Mouse (Mus musculus): ENCODE measurements around the gene Rnf187. TPM values are rescaled to one million over a fixed set of nuclear protein-coding genes. Genes with fewer than 3 reads are reported as not detected.

Rnf187 gene
- polyA plus RNA-seq, 1 experiment, result 160 TPM

DNA sequence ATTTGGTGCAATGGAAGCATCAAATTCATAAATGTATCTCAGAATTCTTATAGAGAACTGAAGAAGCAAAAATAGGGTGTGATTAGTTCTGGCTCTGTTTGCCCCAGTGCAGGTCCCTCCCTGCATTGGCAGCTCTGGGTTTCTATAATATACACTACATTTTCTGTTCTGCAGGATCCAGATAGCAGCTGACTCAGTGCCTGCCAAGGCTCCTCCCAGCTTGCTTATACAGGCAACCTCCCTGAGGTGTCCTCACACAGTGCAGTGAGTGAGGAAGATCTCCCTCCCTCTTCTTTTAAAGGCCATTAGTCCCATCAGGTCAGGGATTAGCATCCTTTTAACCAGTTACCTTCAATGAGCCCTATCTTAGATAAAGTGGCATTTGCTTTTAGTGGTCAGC lies 37.6 kb downstream of the Rnf187 start:
- no peak overlapping the region for H3K4me3 ChIP-seq (ENCODE audit: low read depth, low read length)
- TF ChIP-seq POLR2A (IDR thresholded peaks at IDR 0.05; ENCODE audit: low read depth, low read length) (no peak), CTCF (IDR thresholded peaks at IDR 0.05; ENCODE audit: extremely low read depth, insufficient read length, insufficient replicate concordance, low read depth, low read length) (no peak)
- peaks cover 17% of the 10 kb centered on the region for H3K36me3 ChIP-seq (ENCODE audit: control insufficient read depth, insufficient read depth, low read length)
- H3K27ac ChIP-seq (ENCODE audit: insufficient read depth, low read depth, low read length), result no peak overlapping the region
- no peaks in the 10 kb centered on the region for H3K27me3 ChIP-seq (ENCODE audit: control insufficient read depth, insufficient read depth, low read length)
- peaks cover 2% of the 10 kb centered on the region for H3K4me1 ChIP-seq (ENCODE audit: control insufficient read depth, insufficient read depth, insufficient read length, low read length)

DNA sequence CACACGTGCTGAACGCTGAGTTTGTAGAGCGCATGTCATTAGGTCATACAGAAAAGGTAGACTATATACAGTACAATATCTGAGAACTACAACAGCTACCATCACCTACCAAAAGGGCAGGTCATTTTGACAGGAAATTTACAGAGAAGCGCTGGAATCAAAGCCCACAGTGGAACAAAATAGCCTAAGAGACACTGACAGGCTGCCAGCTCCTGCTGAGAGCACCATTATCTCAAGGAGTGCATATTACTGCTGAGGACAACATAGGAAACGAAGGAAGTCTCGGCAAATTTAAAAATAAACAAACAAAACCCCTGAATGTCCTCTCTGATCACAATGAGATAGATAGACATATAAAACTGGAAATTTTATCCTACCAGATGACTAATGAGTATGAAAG lies 41.2 kb downstream of the Rnf187 start:
- TF ChIP-seq CTCF (IDR thresholded peaks at IDR 0.05; ENCODE audit: extremely low read depth, insufficient read length, insufficient replicate concordance, low read depth, low read length) (no peak), POLR2A (IDR thresholded peaks at IDR 0.05; ENCODE audit: low read depth, low read length) (no peak)
- 84% methylated on average over 6 of the region's 6 CpGs for WGBS
- H3K4me1 ChIP-seq (ENCODE audit: control insufficient read depth, insufficient read depth, insufficient read length, low read length), result no peaks in the 10 kb centered on the region; the same call in 1 of the 2 replicates
- no peak overlapping the region for H3K27ac ChIP-seq (ENCODE audit: insufficient read depth, low read depth, low read length)
- H3K4me3 ChIP-seq (ENCODE audit: low read depth, low read length), result no peak overlapping the region
- peaks cover 26% of the 10 kb centered on the region for H3K36me3 ChIP-seq (ENCODE audit: control insufficient read depth, insufficient read depth, low read length)
- no peaks in the 10 kb centered on the region for H3K27me3 ChIP-seq (ENCODE audit: control insufficient read depth, insufficient read depth, low read length)

DNA sequence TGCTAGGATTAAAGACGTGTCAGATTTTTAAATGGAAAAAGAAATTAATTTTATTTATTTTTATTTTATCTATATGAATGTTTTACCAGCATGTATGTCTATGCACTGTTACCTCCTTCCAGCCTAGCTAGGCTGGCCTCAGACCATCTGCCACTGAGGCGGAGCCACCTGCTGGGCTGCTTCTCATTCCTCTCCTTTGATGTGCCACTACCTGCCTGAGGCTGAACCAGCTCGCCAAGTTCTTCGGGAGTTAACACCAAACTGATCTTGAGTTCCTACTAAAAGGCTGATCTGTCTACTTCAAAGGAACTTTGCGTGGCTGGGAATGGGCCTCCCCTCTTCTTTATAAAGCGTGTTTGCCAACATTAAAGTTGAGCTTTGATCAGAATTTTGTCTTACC lies 44.3 kb downstream of the Rnf187 start:
- Histone ChIP-seq H3K4me1 (ENCODE audit: control insufficient read depth, insufficient read depth, insufficient read length, low read length) (no peaks in the 10 kb centered on the region), H3K4me3 (ENCODE audit: low read depth, low read length) (no peak overlapping the region), H3K27me3 (ENCODE audit: control insufficient read depth, insufficient read depth, low read length) (no peaks in the 10 kb centered on the region), H3K36me3 (ENCODE audit: control insufficient read depth, insufficient read depth, low read length) (peaks cover 41% of the 10 kb centered on the region), H3K27ac (ENCODE audit: insufficient read depth, low read depth, low read length) (no peak overlapping the region)
- no peak for TF ChIP-seq CTCF (IDR thresholded peaks at IDR 0.05; ENCODE audit: extremely low read depth, insufficient read length, insufficient replicate concordance, low read depth, low read length)
- no peak for TF ChIP-seq POLR2A (IDR thresholded peaks at IDR 0.05; ENCODE audit: low read depth, low read length)
- 81% methylated on average over 6 of the region's 6 CpGs for WGBS

DNA sequence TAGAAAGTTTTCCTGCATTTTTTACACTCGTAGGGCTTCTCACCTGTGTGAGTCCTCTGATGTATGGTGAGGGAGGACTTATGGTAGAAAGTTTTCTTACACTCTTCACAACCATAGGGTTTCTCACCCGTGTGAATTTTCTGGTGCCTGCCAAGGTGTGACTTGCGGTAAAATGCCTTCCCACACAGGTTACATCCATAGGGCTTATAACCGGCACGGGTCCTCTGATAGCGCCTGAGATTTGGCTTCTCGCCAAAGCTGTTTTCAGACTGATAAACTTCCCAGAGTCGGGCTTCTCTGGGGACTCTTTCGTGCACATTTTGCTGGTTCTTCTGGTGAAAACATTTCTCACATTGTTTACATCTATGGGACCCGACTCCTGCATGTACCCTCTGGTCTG lies 48.2 kb downstream of the Rnf187 start:
- H3K4me3 ChIP-seq (ENCODE audit: low read depth, low read length), result no peak overlapping the region
- no peak for TF ChIP-seq POLR2A (IDR thresholded peaks at IDR 0.05; ENCODE audit: low read depth, low read length)
- TF ChIP-seq CTCF (IDR thresholded peaks at IDR 0.05; ENCODE audit: extremely low read depth, insufficient read length, insufficient replicate concordance, low read depth, low read length), result no peak

DNA sequence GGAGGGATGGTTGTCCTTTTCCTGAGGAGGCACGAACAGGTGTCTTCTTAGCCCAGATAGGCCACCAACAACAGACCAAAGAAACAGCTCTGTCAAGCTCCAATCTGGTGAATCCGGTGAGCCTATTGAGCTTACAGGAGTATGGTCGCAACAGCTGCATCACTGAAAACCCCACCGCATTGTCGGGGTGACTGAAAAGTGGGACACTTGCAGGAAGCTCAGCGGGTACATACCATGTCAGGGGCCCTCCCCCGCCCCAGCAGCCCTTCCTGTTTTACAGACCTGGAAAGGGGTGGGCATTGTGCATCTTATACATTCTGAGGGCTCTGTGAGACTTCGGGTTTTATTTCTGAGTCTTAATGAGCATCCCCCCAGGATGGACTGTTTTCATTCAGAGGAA lies 55.0 kb downstream of the Rnf187 start:
- Histone ChIP-seq H3K27me3 (ENCODE audit: control insufficient read depth, insufficient read depth, low read length) (no peaks in the 10 kb centered on the region), H3K4me3 (ENCODE audit: low read depth, low read length) (no peak overlapping the region), H3K4me1 (ENCODE audit: control insufficient read depth, insufficient read depth, insufficient read length, low read length) (no peaks in the 10 kb centered on the region), H3K36me3 (ENCODE audit: control insufficient read depth, insufficient read depth, low read length) (peaks cover 21% of the 10 kb centered on the region), H3K27ac (ENCODE audit: insufficient read depth, low read depth, low read length) (no peak overlapping the region)
- WGBS, result 80% methylated on average over 8 of the region's 8 CpGs
- TF ChIP-seq POLR2A (IDR thresholded peaks at IDR 0.05; ENCODE audit: low read depth, low read length) (no peak), CTCF (IDR thresholded peaks at IDR 0.05; ENCODE audit: extremely low read depth, insufficient read length, insufficient replicate concordance, low read depth, low read length) (no peak)

More for the DNA sequence above, 48.2 kb downstream of the Rnf187 start:
- H3K36me3 ChIP-seq (ENCODE audit: control insufficient read depth, insufficient read depth, low read length), result peaks cover 28% of the 10 kb centered on the region
- no peak overlapping the region for H3K27ac ChIP-seq (ENCODE audit: insufficient read depth, low read depth, low read length)
- no peaks in the 10 kb centered on the region for H3K4me1 ChIP-seq (ENCODE audit: control insufficient read depth, insufficient read depth, insufficient read length, low read length)
- no peaks in the 10 kb centered on the region for H3K27me3 ChIP-seq (ENCODE audit: control insufficient read depth, insufficient read depth, low read length)
- WGBS, result 67% methylated on average over 10 of the region's 10 CpGs

Other genes starting within 250 kb of the Rnf187 start
- gene Olfr319, start 239.8 kb downstream of the Rnf187 start, polyA plus RNA-seq (2012; rRNA removed), result not detected in 2 replicates
- gene Olfr318, start 214.9 kb downstream of the Rnf187 start, polyA plus RNA-seq (2012; rRNA removed), result not detected in 2 replicates
- gene Olfr317, start 199.7 kb downstream of the Rnf187 start, polyA plus RNA-seq (2012; rRNA removed), result not detected in 2 replicates
- not detected in 2 replicates for gene Olfr316, start 186.2 kb downstream of the Rnf187 start, polyA plus RNA-seq (2012; rRNA removed)
- gene Olfr315, start 165.7 kb downstream of the Rnf187 start, polyA plus RNA-seq (2012; rRNA removed), result not detected in 2 replicates
- not detected in 2 replicates for gene Olfr314, start 156.0 kb downstream of the Rnf187 start, polyA plus RNA-seq (2012; rRNA removed)
- 1.6 and 3.0 TPM in 2 replicates for gene Fam183b, start 137.0 kb downstream of the Rnf187 start, polyA plus RNA-seq (2012; rRNA removed)
- gene Olfr313, start 123.9 kb downstream of the Rnf187 start, polyA plus RNA-seq (2012; rRNA removed), result not detected in 2 replicates
- not detected in 2 replicates for gene Olfr312, start 109.7 kb downstream of the Rnf187 start, polyA plus RNA-seq (2012; rRNA removed)
- not detected in 2 replicates for gene Olfr311, start 99.7 kb downstream of the Rnf187 start, polyA plus RNA-seq (2012; rRNA removed)
- gene Gm12258, start 91.8 kb downstream of the Rnf187 start, polyA plus RNA-seq (2012; rRNA removed), result 0.29 and 0.57 TPM in 2 replicates
- gene 2810021J22Rik, start 71.7 kb downstream of the Rnf187 start, polyA plus RNA-seq (2012; rRNA removed), result 0.57 and 1.0 TPM in 2 replicates
- gene Zfp39, start 34.7 kb downstream of the Rnf187 start, polyA plus RNA-seq (2012; rRNA removed), result 0.10 and 0.29 TPM in 2 replicates
- gene Btnl10, start 21.0 kb downstream of the Rnf187 start, polyA plus RNA-seq (2012; rRNA removed), result not detected in 2 replicates
- 1.7 and 3.8 TPM in 2 replicates for gene Hist3h2ba, start 10.0 kb upstream of the Rnf187 start, polyA plus RNA-seq (2012; rRNA removed)
- 5.2 and 12.1 TPM in 2 replicates for gene Hist3h2a, start 15.8 kb upstream of the Rnf187 start, polyA plus RNA-seq (2012; rRNA removed)
- gene Trim17, start 15.8 kb upstream of the Rnf187 start, polyA plus RNA-seq (2012; rRNA removed), result 0.08 TPM in 1 of 2 replicates, not detected in the other
- gene Trim11, start 39.2 kb upstream of the Rnf187 start, polyA plus RNA-seq (2012; rRNA removed), result 15.4 and 22.6 TPM in 2 replicates
- gene Obscn, start 197.5 kb upstream of the Rnf187 start, polyA plus RNA-seq (2012; rRNA removed), result 0.57 and 1.2 TPM in 2 replicates
- gene Iba57, start 224.8 kb upstream of the Rnf187 start, polyA plus RNA-seq (2012; rRNA removed), result 4.9 and 8.0 TPM in 2 replicates
- gene Gjc2, start 244.3 kb upstream of the Rnf187 start, polyA plus RNA-seq (2012; rRNA removed), result 4.6 TPM in 2 replicates

Measured in small intestine, adult 2 months (tissue).